ENCODE assay signal across 15 mouse cellular contexts in genomic region chr5:142604379-142604778, GRCm38 (mm10). TPM values are rescaled to one million over a fixed set of nuclear protein-coding genes. Genes with fewer than 3 reads are reported as not detected.
"Had no signal": no experiment of that assay in that cellular context is flagged by ENCODE, and none has a peak within 500 bp of the region (broad histone marks: within the 10 kb centered on the region; RNA-seq: fewer than 3 reads in every experiment).

No protein-coding gene starts in this region.

- H3K4me3 ChIP-seq: limb, embryonic 13.5 days; liver, embryonic 15.5 days; lung, embryonic 15.5 days; megakaryocyte, embryonic 14.5 days had no signal

- DNase-seq: kidney, adult 8-10 months; kidney, postnatal 25 days; left cerebral cortex, postnatal 4 days; lung, postnatal 14 days; right cerebral cortex, adult 18-20 months; right cerebral cortex, postnatal 25 days; thymus, postnatal 4 days had no signal

- ATAC-seq: intestine, postnatal 0 days; midbrain, embryonic 16.5 days had no signal

- H3K4me2 ChIP-seq: limb, embryonic 13.5 days; lung, embryonic 15.5 days; midbrain, embryonic 11.5 days had no signal

- H3K9ac ChIP-seq: limb, embryonic 13.5 days; liver, embryonic 15.5 days; lung, embryonic 15.5 days had no signal

- H3K27ac ChIP-seq: limb, embryonic 13.5 days; lung, embryonic 15.5 days; macrophage had no signal

- H3K36me3 ChIP-seq: limb, embryonic 13.5 days; liver, embryonic 15.5 days; lung, embryonic 15.5 days had no signal

- H3K9me3 ChIP-seq: limb, embryonic 13.5 days; liver, embryonic 15.5 days; lung, embryonic 15.5 days; megakaryocyte, embryonic 14.5 days had no signal

RNA-seq across cellular contexts. Expression of gene Mmd2, which starts 4.2 kb away (rescaled TPM):
- polyA plus RNA-seq: macrophage had no signal

RNA-seq across cellular contexts. Expression of gene Radil, which starts 53.5 kb away (rescaled TPM):
- polyA plus RNA-seq: macrophage had no signal
